Mouse (Mus musculus): ENCODE measurements around the gene Ctsg.
"Not testable (repeated sequence)": the region's sequence is repeated elsewhere in the genome, so short reads cannot be mapped to it uniquely, and the experiment has no call there.

Ctsg gene

DNA sequence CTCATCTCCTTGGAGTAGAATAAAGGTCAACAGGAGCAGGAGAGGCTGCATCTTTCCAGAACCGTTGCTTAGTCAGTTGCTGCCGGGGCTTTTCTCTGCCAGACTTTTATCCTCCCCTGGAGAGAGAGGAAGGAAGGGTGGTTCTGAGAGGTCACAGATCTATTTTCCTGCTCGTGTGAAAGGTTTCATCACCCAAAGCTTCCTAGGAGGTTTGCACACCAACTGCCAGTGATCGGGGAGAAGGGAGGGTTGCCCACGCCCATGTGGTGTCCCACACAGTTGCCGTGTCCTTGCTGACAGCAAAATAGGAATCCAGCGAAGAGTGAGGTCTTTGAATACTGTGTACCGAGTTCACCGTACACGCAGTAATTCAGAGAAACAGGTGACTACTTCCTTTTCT is at the start of gene Ctsg:
Gene Ctsg, minus strand, starts transcription at position 189 of the 400 bp plus-strand sequence.
- no peak for DNase-seq (ENCODE audit: low spot score)

DNA sequence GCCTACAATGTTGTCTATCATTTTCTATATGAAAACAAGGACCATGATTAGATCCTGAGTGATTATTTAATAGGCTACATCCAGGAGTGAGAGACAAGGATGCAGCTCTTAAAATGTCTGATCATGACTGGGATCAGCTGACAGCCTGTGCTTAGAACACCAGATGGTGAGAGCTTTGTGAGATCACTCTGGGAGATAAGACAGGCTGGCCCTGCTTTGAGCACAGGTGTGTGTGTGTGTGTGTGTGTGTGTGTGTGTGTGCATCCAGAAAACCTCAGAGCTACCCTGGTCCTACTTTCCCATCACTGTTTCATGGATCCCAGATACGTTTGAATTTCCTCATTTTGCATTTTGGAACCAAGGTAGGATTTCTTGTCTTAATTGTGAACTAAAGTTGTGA is 31.3 kb upstream of the Ctsg start:
- not testable (repeated sequence) for DNase-seq (ENCODE audit: low spot score)

DNA sequence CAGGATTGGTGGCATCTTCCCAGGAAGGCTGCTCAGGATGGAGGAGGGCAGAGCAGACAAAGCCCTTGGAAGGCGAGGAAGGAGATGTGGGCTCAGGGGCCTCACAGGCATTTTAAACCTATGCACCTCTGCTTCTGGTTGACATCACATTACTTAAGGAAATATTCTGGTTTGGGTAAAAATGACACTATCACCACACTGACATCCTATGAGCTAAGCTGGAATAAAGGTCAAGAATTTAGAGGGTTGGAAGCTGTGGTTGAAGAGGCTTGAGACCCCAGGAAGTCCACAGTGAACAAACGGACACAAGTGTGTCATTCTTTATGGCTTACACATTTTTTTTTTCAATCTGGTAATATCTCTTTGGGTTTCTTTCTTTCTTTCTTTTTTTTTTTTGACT is 30.1 kb upstream of the Ctsg start, which contains the start of gene Gzmd:
Gene Gzmd, minus strand, starts transcription at position 101 of the 400 bp plus-strand sequence.
- not testable (repeated sequence) for DNase-seq (ENCODE audit: low spot score)

DNA sequence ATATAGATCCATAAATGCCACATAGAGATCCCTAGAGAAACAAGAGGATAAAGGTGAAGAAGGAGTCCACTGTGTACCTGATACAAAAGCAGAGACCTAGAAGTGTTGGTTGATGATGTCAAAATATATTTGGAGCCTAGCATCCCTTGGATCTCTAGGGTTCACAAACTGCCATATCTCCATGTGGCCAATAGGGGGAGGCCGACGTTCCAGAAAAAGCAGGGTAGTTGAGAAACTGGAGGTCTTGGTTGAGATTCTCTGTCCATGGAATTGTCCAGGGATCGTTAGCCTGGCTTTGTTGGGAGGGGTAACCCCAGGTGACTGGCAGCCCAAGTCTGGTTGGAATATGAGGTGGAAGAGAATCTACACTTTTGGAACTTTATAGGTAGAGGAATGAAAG is 26.0 kb upstream of the Ctsg start:
- DNase-seq (ENCODE audit: low spot score) = no peak

DNA sequence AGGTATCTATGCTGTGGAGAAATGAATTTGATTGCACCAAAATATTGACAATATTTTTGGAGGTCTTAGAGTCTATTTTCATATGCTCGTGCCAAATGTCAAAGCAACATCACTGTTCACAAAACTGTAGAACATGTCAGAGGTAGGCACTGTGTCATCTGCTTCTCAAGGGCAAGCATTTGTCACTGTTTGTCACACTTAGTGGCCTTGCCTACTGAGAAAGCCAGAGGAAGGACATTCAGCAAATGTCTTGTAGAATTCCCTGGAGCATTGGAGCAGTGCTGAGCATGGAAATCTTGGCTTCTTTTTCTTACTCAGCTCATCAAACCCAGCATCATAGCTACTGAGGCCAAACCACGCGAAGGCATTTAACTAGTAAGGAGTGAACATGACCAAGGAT is 21.1 kb upstream of the Ctsg start:
- no peak for DNase-seq (ENCODE audit: low spot score)

DNA sequence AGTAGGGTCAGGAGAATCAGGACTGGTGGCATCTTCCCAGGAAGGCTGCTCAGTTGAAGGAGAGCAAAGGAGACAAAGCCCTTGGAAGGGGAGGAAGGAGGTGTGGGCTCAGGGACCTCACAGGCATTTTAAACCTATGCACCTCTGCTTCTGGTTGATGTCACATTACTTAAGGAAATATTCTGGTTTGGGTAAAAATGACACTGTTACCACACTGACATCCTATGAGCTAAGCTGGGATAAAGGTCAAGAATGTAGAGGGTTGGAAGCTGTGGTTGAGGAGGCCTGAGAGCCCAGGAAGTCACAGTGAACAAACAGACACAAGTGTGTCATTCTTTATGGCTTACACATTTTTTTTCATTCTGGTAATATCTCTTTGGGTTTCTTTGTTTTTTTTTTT is 18.2 kb upstream of the Ctsg start, which contains the start of gene Gzme:
Gene Gzme, minus strand, starts transcription at position 101 of the 400 bp plus-strand sequence.
- no peak for DNase-seq (ENCODE audit: low spot score)

DNA sequence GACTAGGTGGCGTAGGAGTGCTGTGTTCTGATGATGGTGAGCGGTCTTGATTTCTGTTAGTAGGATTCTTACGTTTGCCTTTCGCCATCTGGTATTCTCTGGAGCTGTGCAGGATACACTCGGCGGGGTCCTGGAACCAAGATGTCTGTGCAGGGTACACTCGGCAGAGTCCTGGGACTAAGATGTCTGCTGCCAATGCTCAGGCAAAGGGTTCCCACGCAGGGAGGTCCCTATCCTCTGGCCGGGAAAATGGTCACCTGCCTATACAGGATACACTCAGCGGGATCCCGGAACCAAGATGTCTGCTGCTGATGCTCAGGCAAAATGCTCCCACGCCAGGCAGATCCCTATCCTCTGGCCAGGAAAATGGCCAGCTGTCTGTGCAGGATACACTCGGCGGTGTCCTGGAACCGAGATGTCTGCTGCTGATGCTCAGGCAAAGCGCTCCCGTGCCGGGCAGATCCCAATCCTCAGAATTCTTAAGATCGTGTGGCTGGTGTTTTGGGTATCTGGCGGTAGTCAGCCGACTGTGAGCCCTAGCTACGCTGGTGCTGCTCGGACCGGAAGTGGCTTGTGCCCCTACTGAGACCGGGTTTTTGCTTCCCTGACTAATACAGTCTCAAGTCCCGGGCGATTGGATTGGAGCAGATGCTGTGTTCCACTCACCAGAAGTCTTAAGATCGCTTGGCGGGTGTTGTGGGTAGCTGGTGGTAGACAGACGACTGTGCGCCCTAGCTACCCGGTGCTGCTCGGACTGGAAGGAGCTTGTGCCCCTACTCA is 13.3 kb upstream of the Ctsg start:
- DNase-seq (ENCODE audit: low spot score) = not testable (repeated sequence)

DNA sequence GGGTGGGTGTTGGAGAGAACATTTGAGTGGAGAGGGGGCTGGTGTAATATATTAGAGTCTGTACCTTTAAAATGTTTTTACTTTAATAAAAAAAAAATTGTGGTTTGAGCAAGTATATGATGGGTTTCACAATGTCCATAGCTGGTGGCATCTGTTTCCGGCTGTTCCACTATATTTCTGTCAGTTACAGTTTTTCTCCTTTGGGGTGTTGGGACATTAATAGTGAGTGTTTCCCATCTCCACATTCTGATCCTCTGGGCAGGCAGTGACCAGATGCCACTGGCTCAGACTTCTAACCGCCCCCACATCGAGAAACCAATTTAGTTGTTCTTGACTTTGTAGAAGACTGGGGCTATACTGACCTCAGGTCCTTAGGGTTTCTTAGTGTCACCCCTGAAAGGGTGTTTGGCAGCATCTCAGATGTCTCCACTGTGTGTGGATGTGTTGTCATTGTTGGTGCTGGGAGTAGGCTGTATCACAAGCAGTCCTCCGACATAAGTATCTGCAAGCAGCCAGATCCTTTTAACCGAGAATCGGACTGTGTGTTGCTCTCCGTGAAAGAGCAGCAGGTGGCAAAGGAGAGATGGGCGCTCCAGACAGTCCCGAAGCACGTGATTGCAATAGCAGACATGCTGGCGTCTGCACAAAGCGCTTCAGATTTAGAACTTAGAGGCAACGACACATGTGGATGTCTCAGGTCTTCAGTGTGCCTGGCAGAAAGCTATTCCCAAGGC is 3.2 kb upstream of the Ctsg start:
- DNase-seq (ENCODE audit: low spot score) = no peak

DNA sequence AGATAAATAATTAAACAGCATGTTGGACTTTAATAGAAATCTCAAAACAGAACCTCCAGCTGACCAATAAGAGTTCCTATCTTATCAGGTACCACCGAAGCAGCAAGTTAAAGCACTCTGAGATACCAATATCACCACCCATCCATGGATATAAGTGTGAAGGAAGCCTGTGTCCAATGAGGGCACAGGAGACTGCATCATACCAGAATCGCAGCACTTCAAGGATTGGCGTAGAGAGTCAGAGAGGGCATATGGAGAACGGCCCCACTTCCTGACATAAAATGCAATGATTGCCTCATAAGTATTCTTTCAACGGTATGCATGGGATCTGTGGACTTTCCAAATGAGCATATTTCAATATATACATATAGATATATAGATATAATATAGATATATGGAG is 2.6 kb upstream of the Ctsg start:
- DNase-seq (ENCODE audit: low spot score) = no peak

DNA sequence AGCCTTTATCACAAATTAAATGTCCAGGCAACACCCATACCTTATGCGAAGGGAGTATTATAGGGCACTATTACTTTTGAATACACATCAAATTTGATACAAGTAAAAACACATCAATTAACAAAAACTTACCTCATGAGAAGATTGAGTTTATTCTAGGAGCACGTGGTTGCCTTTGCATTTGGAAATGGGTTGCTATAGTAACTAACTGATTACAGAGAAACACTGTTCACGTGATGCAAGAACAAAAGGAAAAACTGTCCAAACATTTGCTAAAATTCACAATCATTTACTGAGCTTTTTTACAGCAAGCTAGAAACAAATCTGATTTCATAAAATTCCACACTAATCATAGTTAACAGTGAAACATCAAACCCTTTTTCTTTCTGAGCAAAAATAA is 1.1 kb upstream of the Ctsg start:
- DNase-seq (ENCODE audit: low spot score) = no peak

DNA sequence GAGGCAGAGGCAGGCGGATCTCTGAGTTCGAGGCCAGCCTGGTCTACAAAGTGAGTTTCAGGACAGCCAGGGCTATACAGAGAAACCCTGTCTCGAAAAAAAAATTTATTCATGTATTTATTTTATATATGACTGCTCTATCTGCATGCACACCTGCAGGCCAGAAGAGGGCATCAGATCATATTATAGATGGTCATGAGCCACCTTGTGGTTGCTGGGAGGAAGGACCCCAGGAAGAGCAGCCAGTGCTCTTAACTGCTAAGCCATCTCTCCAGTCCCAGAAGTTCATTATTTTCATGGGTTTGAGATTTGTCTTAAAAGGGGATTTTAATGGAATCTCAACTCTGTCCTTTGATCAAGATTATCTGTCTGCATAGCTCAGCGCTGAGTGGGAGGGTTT is 3.4 kb downstream of the Ctsg start:
- peak; percentile 15 for DNase-seq (ENCODE audit: low spot score)

DNA sequence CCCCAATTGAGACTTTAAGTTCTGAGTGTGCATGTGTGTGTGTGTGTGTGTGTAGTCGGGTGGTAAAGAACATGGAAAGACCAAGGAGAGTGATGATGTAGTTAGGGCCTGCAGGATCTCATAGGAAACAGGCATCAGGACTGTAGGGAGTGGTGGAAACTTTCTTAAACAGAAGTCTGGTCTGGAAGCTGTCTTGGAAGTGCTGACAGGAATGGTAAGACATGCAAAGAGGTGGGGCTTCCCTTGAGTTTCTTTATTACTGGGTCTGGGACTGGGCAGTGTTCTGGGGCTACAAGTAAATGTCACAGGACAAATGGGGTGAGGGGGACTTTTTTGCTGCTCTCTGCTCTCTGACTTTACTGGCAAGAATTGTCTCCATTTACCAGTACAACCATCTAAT is 4.8 kb downstream of the Ctsg start:
- DNase-seq (ENCODE audit: low spot score) = no peak

DNA sequence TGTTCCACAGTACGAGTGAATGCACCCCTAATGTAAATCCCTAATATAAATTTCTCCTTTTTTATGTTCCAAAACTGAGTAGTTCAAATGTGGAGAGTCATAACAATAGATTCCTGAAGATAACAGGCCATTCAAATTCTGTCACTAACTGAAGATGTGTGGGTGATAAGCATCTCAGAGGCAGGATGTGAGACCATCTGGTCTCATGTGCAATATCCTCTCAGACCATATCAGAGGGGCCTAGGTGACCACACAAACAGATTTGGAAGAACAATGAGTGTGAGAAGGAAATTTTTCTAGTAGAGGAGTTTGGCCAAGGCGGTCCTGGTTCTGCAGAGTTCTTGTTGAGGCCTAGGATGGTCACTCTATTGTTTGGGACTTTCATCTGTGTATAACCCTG is 9.0 kb downstream of the Ctsg start:
- no peak for DNase-seq (ENCODE audit: low spot score)

DNA sequence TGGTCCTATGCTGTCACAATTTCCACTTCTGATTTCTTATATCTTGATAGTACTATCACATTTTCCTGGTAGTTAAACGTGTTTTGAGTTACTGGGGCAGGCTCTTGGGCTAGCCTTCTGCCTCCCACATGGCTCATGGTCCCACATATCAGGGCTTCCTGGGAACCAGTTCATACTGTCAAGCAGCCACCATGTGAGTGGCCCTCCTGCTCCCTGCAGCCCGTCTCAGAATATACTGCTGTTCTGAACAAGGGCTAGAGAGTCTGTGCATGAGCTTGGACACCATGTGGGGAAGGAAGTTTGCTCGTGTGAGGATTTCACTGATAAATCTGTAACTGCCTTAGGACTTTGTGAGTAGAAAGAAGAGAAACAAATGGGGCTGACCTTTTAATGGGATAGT is 15.7 kb downstream of the Ctsg start:
- no peak for DNase-seq (ENCODE audit: low spot score)

DNA sequence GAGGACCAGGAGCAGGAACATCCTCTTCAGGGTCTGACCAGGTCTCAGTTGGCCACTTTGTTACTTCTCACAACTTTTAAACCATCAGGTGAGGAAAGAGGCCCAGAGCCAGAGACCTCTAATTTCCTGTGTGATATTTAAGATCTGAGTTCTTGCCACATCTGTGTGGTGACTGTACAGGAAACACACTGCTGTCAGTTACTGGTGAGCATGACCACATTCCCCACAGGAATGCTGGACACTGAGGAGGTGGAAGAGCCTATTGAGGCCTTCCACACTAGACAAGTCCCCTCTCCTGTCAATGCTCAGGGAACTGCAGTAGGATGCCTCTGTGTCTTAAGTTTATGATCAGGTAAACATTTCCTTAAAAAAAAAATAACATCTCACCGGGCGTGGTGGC is 17.2 kb downstream of the Ctsg start, which contains the start of gene Mcpt8:
Gene Mcpt8, minus strand, starts transcription at position 107 of the 400 bp plus-strand sequence.
- DNase-seq (ENCODE audit: low spot score) = no peak

DNA sequence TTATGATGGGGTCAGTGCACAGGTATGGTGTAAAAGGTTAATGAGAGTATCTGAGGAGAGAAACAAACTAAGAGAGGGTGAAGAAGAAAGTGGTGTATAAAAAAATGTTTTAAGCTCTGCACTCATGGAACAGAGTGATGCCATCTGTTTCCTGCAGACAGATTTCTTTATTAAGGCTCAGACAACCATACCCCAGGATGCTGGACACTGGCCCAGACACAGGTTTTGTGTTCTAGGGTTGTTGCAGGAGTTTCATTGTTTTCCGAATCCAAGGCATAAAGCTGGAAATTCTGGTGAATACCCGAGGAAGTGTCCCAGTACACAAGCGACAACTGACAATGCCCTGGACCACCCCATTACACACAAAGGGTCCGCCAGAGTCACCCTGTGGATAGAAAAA is 20.4 kb downstream of the Ctsg start:
- DNase-seq (ENCODE audit: low spot score) = no peak

DNA sequence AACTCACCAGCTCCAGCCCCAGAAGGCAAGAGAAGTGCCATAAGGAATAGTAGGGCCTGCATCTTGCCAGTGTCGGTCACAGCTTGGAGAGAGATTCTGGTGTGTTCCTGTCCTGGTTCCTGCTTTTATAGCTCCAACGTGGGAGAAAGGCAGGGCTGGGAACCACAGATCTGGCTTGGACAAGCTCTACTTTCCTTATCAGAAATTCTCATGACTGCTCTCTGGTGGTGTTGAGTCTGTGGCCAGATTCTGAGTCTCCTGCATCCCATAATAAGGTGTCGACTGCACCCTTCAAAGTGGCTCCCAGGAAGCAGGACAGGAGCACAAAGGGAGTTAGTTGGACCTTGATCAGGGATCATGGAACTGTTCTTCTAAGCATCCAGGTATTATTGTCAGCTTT is 40.2 kb downstream of the Ctsg start, which contains the start of gene Mcpt4:
Gene Mcpt4, minus strand, starts transcription at position 101 of the 400 bp plus-strand sequence.
- DNase-seq (ENCODE audit: low spot score) = not testable (repeated sequence)

DNA sequence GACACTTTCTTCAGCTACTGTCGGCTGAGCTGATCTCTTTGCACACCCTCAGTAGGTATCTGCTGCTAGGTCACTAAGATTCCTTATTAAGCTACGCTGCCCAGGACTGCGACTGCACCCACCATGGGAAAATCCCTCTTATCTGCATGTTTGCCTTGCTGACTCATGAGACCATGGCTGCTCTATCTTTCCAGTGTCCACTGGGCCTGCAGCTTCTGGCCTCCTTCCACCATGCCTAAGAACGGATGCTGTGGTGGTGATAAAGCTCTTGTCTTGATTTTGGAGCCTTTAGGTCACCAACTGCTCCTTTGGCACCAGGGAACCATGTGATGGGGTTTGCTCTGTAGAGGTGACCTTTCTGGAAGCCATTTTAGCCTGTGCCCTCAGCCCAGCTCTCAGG is 44.7 kb downstream of the Ctsg start:
- DNase-seq (ENCODE audit: low spot score) = no peak

DNA sequence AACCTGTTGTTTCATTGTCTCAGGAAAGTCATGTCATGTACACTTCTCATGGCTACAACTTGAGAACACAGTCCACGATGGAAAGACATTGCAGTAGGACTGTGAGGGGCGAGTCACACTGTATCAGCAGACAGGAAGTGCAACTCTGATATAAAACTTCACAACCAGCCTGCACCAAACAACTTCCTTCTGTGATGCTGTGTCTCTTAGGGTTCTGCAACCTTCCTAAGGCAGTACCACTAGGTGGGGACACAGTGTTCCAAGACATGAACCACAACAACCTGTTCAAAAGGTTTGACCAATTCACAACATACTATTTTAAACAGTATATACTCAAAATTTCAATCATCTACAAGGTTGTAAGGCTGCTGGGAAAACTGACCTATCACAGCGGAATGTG is 47.0 kb downstream of the Ctsg start:
- no peak for DNase-seq (ENCODE audit: low spot score)
